Mouse (Mus musculus): Measurements from ENCODE around the gene Fbln2.

Gene Fbln2

DNA sequence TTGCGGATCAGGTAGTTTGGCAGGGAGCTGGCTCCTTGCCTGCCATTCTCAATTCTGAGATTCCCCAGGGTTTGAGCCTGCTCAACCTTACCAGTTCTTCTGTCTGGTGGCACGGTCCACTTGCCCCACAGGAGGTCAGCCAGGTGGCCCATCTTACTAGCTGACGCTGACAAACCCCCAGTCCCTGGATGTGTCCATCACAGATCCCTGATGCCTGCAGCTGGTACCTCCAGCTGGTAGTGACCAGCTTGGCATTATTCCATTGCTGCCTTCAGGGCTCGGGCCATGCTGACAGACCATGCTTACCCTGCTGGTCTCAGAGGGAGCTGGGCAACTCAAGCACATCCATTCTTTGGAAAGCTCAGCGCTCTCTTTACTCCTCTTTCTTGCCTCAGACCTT, 18.7 kb downstream of the Fbln2 start:
- no peak for DNase-seq (ENCODE audit: low spot score)

DNA sequence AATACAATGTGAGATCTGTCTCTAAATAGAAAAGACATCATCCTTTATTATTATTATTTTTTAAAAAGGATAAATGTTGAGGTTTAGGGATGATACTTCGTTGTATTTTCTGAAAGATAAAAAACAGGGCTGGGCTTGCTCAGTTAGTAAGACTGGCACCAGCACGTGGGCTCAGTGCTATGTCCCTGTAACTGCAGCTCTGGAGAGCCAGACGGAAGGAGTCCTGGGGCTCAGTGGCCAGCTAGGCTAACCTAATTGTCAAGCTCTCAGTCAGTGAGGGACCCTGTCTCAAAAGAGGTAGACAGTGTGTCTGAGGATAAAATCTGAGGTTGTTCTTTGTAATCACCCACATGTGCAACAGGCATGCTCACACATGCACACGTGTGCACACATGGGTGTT, 19.3 kb downstream of the Fbln2 start:
- DNase-seq (ENCODE audit: low spot score), result no peak

- DNase-seq (ENCODE audit: low spot score), result no peak
Measured at GRCm38 (mm10) chr6:91233011-91233410, 20.8 kb downstream of the Fbln2 start.

DNA sequence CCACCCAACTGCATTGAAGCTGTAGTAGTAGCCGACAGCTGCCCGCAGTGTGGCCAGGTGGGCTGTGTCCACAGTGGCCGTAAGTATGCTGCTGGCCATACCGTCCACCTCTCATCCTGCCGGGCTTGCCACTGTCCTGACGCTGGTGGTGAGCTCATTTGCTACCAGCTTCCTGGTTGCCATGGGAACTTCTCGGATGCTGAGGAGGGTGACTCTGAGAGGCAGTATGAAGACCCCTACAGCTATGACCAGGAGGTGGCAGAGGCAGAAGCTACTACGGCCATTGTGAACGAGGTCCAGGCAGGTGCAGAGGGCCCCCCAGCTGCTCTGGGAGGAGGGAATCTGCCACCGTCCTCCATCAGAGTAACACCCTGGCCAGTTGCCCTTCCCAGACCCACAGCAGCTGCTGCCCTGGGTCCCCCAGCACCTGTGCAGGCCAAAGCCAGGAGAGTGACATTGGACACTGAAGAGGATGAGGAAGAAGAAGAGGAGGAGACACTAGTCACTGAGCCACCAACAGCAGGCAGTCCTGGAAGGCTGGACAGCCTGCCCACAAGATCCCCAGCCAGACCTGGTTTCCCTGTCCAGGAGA, 21.3 kb downstream of the Fbln2 start:
- no peak for DNase-seq (ENCODE audit: low spot score)

GRCm38 (mm10) chr6:91236006-91236405, 23.8 kb downstream of the Fbln2 start:
- no peak for DNase-seq (ENCODE audit: low spot score)

- no peak for DNase-seq (ENCODE audit: low spot score)
Measured at GRCm38 (mm10) chr6:91236429-91236828, 24.2 kb downstream of the Fbln2 start.

GRCm38 (mm10) chr6:91237273-91237672, 25.0 kb downstream of the Fbln2 start:
- no peak for DNase-seq (ENCODE audit: low spot score)

- no peak for DNase-seq (ENCODE audit: low spot score)
Measured at GRCm38 (mm10) chr6:91240537-91240936, 28.3 kb downstream of the Fbln2 start.

GRCm38 (mm10) chr6:91240964-91241363, 28.7 kb downstream of the Fbln2 start:
- DNase-seq (ENCODE audit: low spot score), result no peak

- DNase-seq (ENCODE audit: low spot score), result no peak
Measured at GRCm38 (mm10) chr6:91243395-91243794, 31.1 kb downstream of the Fbln2 start.

DNA sequence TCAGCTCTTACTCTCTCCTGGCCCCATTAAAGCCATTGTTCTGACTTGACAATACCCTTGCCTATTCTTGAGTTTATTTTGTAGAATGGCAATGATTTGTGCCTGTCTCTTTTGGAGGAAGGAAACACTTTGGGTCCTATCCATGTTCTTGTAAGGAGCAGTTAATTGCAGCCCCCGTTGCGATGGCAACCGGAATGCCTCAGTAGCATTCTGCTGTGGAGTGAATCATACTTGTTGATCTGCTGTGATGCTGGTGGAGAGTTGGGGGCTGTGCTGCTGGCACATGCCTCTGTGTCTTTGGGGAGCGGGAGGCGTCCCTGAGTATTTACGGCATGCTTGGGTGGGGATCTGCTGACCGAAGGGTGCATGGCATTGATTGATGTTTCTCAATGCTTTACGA, 32.1 kb downstream of the Fbln2 start:
- no peak for DNase-seq (ENCODE audit: low spot score)

DNA sequence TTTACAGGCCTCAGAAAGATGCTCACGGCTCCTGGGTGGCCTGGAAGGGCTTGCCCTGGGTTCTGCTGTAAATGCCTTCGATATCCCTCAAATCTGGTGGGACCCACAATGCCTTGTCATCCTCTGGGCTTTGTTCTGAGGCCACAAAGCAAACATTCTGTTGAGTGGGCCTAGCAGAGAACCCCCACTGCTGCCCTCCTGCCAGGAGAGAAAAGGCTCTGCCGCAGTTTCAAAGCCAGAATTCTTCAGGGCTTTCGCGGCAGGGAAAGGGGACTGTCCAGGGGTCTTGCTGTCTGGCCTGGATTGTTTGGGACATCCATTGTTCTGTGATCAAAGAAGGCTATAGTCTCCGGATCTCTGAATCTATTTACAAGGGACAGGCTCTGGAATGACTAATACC, 33.1 kb downstream of the Fbln2 start:
- DNase-seq (ENCODE audit: low spot score), result no peak

DNA sequence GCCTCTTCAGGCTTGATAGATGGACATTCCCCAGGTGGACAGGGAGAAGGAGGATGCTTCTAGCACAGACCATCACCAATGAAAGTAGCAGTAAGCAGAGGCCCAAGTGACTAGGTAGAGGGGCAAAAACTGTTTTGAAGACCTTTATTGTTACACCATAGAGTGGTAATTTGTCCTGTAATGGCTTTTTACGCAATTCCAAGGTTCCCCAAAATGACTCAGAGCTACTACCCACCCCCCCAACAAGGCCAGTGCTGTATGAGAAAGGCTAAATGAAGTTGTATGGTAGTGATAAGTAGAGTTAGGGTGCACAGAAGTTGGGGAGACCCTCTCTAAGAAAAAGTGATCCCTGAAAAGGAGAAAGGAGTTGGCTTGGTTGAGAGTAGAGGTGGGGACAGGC, 35.1 kb downstream of the Fbln2 start:
- no peak for DNase-seq (ENCODE audit: low spot score)

DNA sequence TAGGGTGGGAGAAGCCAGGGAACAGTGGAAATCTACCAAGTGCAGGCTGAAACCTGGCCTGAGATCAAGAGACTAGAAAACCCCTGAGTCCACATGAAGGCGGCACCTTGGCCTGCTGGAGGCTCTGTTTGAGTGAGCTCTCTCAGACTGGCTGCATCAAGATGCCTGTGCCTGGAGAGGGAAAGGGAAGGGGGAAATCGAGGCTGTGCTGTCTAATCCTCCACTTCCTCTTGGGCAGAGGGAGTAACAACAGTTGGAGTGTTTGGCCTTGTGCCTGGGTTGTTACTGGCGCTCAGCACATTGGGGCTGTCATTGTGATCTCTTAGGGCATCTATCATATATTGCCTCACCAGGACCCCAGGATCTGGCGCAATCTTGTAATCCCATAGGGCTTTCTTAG, 36.4 kb downstream of the Fbln2 start:
- no peak for DNase-seq (ENCODE audit: low spot score)

DNA sequence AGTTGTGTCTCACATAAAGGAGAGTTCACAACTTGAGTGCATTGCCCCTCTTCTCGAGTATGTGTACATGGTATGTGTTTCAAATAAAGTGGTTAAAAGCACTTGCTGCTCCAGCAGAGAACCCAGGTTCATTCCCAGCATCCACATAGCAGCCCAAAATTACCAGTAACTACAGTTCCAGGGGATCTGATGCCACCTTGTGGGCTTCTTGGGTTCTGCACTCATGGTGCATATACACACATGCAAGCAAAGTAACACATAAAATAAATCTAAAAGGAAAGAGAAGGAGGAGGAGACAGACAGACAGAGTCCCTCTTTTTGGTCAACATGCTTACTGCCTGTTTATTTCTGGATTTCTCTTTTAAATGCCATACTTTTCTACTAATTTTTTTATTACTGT, 37.5 kb downstream of the Fbln2 start:
- DNase-seq (ENCODE audit: low spot score), result no peak

DNA sequence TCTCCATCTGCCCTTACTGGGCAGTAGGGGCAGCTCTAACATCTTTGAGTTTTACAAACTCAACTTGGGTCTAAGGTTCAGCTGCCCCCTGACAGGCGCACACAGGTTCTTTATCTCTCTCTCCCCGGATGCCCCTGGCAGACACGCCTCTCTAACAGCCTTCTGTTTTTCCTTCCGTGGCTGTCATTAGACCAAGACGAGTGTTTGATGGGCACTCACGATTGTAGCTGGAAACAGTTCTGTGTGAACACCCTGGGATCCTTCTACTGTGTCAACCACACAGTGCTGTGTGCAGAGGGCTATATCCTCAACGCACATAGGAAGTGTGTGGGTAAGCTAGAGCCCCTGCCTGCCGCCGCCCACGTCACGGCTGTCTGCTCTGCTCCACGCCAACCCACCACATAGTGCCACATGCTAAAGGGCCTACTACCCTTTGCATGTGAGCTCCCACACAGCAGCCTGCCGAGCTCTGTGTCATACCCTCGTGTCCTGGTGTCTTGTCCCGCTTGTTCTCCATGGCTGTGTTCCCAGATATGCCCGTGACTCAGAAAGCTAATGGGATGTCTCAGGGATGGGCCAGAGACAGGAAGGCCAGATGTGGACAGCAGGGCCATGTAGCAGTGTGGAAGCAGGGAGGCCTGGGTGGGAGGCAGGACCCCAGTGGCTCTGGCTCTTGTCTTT, 47.3 kb downstream of the Fbln2 start:
- no peak for DNase-seq (ENCODE audit: low spot score)

- no peak for DNase-seq (ENCODE audit: low spot score)
Measured at GRCm38 (mm10) chr6:91260347-91260986, 48.2 kb downstream of the Fbln2 start.

DNA sequence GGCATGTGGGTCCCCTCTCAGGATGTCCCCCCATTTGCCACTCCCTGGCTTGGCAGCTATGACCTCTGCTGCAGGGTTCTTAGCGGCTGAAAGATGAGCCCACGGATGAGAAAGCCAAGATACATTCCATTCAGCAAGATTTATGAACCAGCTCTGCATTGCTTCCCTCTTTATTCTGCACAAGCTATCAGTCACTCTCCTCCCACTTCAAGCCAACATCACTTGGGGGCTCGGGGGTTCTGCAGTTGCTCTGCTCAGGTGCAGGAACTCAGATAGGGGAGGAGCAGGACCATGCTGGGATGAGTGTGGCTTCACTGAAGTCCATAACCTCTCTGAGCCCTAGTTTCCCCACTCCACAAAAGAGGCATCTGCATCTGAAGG, 48.7 kb downstream of the Fbln2 start:
- DNase-seq (ENCODE audit: low spot score), result no peak

DNA sequence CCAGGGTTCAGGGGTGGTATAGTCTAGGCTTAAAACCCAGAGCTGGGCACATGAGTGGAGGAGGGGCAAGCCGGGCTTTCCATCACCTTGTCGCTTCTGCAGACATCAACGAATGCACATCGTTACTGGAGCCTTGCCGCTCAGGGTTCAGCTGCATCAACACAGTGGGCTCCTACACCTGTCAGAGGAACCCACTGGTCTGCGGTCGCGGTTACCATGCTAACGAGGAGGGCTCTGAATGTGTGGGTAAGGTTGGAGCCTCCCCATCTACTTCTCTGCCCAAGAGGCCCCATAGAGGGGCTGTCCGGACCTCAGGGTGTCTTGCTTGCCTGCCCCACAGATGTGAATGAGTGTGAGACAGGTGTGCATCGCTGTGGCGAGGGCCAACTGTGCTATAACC, 53.4 kb downstream of the Fbln2 start:
- no peak for DNase-seq (ENCODE audit: low spot score)

GRCm38 (mm10) chr6:91266647-91267046, 54.4 kb downstream of the Fbln2 start:
- no peak for DNase-seq (ENCODE audit: low spot score)

DNA sequence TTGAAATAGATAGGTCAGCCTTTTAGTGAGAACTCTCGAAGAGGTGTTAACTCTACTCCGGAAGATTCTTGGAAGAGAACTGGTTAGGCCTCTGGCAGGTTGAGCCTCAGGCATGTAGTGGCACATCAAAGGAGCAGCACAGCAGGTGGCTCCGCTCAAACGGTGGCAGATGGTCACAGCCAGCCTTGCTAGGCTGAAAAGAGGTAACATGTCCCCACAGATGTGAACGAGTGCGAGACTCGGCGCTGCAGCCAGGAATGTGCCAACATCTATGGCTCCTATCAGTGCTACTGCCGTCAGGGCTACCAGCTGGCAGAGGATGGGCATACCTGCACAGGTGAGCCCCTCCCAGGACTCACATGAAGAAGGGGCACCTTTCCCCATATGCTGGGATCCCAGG, 56.1 kb downstream of the Fbln2 start:
- no peak for DNase-seq (ENCODE audit: low spot score)

GRCm38 (mm10) chr6:91277549-91277948, 65.3 kb downstream of the Fbln2 start:
- peak; percentile 20 for DNase-seq (ENCODE audit: low spot score)

GRCm38 (mm10) chr6:91278302-91278701, 66.0 kb downstream of the Fbln2 start:
- no peak for DNase-seq (ENCODE audit: low spot score)

GRCm38 (mm10) chr6:91279477-91279876, 67.2 kb downstream of the Fbln2 start:
- DNase-seq (ENCODE audit: low spot score), result no peak
